Mouse (Mus musculus): ENCODE measurements around the gene Slc11a1. TPM values are rescaled to one million over a fixed set of nuclear protein-coding genes. Genes with fewer than 3 reads are reported as not detected.
A peak's percentile ranks its signal among the peaks of the same experiment; 100 is the strongest.

Slc11a1 gene
- total RNA-seq, 2 experiments from 2014 or later = 9.5 to 20.5 TPM

DNA sequence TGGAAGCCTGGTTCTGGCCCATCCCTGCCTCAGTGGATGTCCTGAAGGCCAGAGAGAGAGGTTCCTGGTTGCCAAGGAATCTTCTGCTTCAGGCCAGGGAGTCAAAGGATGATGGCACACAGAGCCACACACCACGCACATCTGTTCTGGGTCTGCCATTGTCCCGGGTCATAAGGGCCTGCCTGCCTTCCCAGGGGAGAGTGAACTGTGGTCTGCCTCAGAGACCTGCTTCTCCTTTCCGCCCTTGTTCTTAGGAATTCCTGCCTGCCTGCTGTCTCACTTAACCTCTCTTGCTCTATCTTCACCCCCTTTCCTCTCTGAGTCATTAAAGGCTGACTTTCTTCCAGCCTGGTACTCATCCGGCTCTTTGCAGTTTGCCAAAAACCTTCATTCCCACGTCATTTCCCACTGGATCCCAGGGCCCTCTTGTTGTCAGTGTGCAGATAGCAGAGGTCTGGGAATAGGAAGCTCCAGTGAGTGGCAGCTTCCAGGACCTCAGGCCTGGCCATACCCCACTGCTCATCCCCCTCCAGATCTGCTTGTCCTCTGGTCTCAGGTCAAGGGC is 22.4 kb upstream of the Slc11a1 start:
- DNase-seq (ENCODE audit: low spot score in 2 of 2) = no peak

- DNase-seq (ENCODE audit: low spot score in 2 of 2) = no peak
Measured at GRCm38 (mm10) chr1:74353453-74354229, 21.4 kb upstream of the Slc11a1 start.

DNA sequence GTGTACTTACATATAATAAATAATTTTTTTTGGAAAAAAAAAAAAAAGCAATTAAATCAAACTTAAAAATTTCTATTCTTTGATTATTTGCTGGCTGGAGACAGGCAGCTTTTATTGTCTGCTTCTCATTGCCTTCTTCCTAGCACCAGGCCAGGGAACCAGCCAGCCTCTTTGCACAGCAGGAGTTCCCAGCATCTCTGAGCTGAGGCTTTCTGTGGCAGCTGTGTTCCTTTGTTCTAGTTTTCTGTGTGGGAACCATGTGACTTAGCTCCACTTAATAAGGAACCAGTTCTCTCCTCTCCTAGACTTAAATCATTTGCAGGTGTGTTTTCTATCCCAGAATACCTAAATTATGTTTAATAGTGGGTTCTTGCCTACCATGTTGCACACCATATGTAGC is 17.5 kb upstream of the Slc11a1 start:
- DNase-seq (ENCODE audit: low spot score in 2 of 2) = no peak

- DNase-seq (ENCODE audit: low spot score in 2 of 2) = no peak
Measured at GRCm38 (mm10) chr1:74359952-74360517, 15.0 kb upstream of the Slc11a1 start.

DNA sequence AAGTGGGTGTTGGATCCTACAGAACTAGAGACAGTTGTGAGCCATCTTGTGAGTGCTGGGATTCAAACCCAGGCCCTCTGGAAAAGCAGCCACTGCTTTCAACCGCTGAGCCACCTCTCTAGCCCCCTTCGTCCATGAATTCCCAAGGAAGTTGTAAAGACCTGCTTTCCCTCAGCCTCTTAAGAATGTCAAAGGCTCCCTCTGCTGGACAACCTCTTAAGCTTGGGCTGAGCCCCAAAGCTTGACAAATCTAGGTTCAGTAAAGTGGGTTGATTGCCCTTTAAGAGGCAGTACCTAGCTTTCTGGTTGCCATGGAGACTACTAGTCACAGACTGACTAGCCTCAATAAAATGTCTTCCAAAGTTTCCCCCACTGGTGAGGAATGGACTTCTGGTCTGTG is 13.2 kb upstream of the Slc11a1 start, which contains the start of gene Catip:
Catip (plus strand) TSS at position 297 of the 400 bp plus-strand sequence.
- DNase-seq (ENCODE audit: low spot score in 2 of 2) = peak; percentile 57 to 63

GRCm38 (mm10) chr1:74362325-74363229 is 12.4 kb upstream of the Slc11a1 start:
- DNase-seq (ENCODE audit: low spot score in 2 of 2) = no peak

GRCm38 (mm10) chr1:74363437-74363836 is 11.6 kb upstream of the Slc11a1 start:
- no peak for DNase-seq (ENCODE audit: low spot score in 2 of 2)

- DNase-seq (ENCODE audit: low spot score in 2 of 2) = no peak
Measured at GRCm38 (mm10) chr1:74364270-74364669, 10.7 kb upstream of the Slc11a1 start.

DNA sequence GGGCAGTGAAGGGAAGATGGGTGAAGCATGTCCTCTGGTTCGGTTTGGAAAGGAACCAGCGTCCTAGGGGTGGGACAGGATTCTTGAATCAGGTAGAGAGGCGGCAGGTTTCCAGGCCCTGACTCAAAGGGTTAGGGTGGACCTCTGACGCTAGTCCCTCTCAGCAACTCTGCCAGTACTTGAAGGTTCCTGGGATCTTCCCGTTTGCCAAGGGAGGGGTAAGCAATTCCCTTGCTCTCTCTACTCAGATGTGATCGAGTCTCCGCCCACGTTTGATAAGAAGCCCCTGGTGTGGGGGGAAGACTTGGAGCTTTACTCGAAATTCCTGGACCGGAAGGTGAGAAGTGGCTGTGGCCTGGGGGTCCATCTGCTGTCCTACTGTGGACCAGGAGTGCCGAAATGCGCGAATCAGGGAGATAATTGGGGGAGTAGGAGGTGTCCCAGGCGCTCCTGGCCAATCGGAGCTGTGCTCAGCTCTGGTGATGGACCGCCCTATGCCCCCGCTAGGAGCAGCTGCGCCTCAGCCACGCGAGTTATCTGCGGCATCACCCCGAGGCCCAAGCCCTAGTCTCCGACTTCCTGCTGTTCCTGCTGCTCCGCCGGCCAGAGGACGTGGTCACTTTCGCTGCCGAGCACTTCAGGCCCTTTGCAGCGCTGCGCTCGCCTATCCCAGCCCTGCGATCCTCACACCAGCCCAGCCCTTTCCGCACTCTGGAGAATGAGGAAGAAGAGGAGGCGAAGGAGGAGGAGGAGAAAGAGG is 6.9 kb upstream of the Slc11a1 start:
- no peak for DNase-seq (ENCODE audit: low spot score in 2 of 2)

GRCm38 (mm10) chr1:74370040-74370439 is 5.0 kb upstream of the Slc11a1 start:
- DNase-seq (ENCODE audit: low spot score in 2 of 2) = no peak

DNA sequence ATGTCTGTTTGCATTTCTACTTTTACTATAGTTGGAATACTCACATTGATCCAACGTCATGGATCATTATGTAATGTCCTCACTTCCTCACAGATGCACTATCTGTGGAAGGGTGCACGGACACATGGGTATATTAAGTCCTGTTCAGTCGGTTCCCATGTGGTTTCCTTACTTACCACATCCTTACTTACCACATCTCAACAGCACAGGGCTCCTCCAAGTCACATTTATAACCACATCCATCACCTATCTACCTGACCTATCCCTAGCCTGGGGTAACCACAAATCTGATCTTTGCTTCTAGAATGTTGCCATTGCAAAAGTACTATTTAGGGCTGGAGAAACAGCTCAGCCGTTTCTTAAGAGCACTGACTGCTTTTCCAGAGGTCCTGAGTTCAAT is 1.6 kb upstream of the Slc11a1 start:
- DNase-seq (ENCODE audit: low spot score in 2 of 2) = no peak

DNA sequence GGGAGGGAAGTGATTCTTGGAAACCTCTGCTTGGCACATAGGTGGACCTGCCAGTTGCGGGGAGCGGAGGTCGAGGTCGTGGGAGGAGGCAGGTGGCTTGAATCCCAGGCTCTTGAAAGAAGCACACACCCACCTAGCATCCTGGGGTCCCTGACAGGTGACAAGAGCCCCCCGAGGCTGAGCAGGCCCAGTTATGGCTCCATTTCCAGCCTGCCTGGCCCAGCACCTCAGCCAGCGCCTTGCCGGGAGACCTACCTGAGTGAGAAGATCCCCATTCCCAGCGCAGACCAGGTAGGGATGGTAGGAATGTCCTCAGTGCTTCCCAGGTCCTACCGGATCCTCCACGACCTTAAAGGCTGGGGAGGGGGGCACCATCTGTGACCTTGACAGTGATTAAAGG is 566 bp downstream of the Slc11a1 start:
- DNase-seq (ENCODE audit: low spot score in 2 of 2) = no peak

- DNase-seq (ENCODE audit: low spot score in 2 of 2) = peak in 1 of 2 experiments; percentile 60
Measured at GRCm38 (mm10) chr1:74376396-74376795, 1.4 kb downstream of the Slc11a1 start.

- DNase-seq (ENCODE audit: low spot score in 2 of 2) = no peak
Measured at GRCm38 (mm10) chr1:74379058-74379504, 4.1 kb downstream of the Slc11a1 start.

- DNase-seq (ENCODE audit: low spot score in 2 of 2) = no peak
Measured at GRCm38 (mm10) chr1:74380484-74380883, 5.5 kb downstream of the Slc11a1 start.

DNA sequence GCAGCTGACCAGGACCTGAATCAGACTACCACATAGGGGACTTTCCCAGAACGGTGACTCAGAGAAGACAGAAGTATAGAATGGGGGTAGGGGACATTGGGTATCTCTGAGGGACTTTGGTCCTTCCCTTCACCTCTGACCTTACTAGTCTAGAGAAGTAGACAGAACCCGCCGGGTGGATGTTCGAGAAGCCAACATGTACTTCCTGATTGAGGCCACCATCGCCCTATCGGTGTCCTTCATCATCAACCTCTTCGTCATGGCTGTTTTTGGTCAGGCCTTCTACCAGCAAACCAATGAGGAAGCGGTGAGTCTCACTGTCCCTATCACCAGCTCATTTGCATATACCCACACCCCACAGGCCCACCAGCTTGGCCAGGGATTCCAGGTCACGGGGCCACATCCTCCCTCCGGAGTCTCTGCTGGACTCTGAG is 6.6 kb downstream of the Slc11a1 start:
- no peak for DNase-seq (ENCODE audit: low spot score in 2 of 2)

GRCm38 (mm10) chr1:74383385-74383784 is 8.4 kb downstream of the Slc11a1 start:
- no peak for DNase-seq (ENCODE audit: low spot score in 2 of 2)

GRCm38 (mm10) chr1:74384525-74384924 is 9.5 kb downstream of the Slc11a1 start:
- DNase-seq (ENCODE audit: low spot score in 2 of 2) = no peak

- no peak for DNase-seq (ENCODE audit: low spot score in 2 of 2)
Measured at GRCm38 (mm10) chr1:74385064-74385463, 10.1 kb downstream of the Slc11a1 start.

- no peak for DNase-seq (ENCODE audit: low spot score in 2 of 2)
Measured at GRCm38 (mm10) chr1:74385531-74385930, 10.5 kb downstream of the Slc11a1 start.

- DNase-seq (ENCODE audit: low spot score in 2 of 2) = no peak
Measured at GRCm38 (mm10) chr1:74386363-74386713, 11.3 kb downstream of the Slc11a1 start.
